Mouse (Mus musculus): ENCODE results near the gene Pafah1b3.

Pafah1b3 gene

GRCm38 (mm10) chr7:25283637-25284036, 14.1 kb downstream of the Pafah1b3 start:
- in situ Hi-C loops (cut with MboI, MseI) = loop anchor here in 1 of 2 experiments (10.0 kb wide), 1 partner anchor 59 kb away; the partner anchor contains the start of genes Dedd2 and Zfp526

DNA sequence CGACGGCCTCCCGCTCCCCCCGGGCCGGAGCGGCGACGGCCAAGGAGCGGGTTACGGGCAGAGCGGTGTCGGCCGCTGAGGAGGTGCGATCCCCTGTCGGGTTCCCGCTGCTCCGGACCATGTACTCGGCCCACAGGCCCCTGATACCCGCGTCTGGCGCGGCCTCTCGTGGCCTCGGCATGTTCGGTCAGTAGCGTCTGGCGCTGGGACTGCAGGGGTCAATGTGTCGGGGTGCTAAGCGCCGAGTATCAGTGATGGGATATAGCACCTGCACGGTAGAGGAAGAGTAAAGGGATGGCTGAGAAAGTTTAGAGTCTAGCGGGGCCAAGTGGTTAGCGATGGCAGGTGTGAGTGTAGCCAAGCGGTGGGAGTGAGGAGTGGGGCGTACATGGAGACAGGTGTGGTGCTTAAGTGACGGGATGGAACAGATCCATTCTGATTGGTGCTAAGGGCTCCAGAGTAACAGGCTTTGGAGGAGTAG, 15.0 kb downstream of the Pafah1b3 start:
- in situ Hi-C loops (cut with MboI, MseI) = loop anchor here in 1 of 2 experiments (10.0 kb wide), 1 partner anchor 58 kb away; the partner anchor contains the start of genes Dedd2 and Zfp526

DNA sequence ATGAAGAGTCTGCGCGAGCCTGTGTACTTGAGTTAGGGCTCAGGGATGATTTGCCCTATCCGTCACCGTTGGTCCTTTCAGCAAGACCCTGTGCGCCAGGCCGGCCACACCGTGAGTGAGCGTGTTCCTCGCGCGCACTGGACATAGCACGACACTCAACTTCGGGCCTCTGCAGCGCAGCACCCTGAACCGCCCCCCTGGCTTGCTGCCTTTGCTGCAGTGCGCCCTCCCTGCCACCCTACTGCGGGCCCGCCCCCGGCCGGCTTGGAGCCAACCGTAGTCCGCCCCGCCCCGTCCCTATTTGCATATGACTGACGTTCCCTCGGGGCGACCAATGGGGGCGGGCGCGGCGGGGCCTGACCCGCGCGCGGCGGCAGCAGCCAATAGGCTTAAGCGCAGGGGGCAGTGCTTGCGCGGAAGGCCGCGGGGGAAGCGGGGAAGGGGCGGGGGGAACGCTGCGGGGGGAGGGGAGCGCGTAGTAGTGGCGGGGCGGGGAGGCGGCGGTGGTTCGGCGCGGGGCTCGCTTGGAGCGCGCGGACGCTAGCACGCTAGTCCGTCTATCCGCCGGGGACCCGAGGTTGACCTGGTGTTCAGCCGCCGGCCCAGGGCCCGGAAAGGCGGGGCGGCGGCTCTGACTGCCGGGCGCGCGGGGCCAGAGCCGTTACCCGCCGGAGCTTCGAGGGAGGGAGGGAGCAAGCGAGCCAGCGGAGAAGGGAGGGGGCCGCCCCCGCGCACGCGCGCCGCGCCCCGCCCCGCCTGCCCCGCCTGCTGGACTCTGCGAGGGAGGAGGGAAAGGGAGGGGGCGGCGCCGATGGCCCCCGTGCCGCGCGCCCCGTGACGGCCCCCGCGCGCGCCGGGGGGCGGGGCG, 15.8 kb downstream of the Pafah1b3 start:
- in situ Hi-C loops (cut with MboI, MseI) = loop anchor here in 1 of 2 experiments (10.0 kb wide), 1 partner anchor 57 kb away; the partner anchor contains the start of genes Dedd2 and Zfp526

DNA sequence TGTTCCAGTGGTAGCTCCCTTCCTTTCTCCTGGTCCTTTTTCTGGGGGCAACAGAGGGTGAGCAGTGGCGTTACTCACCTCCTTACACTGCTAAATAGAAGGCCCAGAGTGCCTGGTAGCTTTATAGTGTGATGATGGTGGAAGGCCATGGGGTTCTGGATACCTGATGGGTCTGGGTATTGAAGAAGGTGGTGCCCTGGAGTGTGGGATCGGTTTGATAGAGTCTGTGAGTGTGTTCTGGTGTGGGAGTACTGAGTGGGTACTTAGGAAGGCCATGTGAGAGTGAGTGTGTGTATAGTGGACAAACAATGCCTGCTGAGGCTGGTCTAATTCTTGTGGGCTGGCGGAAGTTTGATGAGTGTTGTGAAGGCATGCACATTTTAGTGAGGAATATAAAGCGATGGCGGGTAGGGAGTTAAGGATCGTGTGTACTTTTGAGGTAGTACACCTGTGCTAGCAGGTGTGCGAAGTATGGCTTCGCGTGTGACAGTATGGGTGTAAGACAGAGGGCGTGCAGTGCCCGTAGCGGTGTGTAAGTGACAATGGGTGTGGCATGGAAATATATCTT, 16.5 kb downstream of the Pafah1b3 start:
- in situ Hi-C loops (cut with MboI, MseI) = loop anchor here in 1 of 2 experiments (10.0 kb wide), 1 partner anchor 56 kb away; the partner anchor contains the start of genes Dedd2 and Zfp526

- in situ Hi-C loops (cut with MboI, MseI) = loop anchor here (5.0 to 10.0 kb wide), 2 partner anchors 55 to 148 kb away; partner anchors contain the start of genes Dedd2 (in 2 of the 2) and Zfp526 (in 2 of the 2)
Observed at GRCm38 (mm10) chr7:25279861-25280791, 17.7 kb downstream of the Pafah1b3 start.

GRCm38 (mm10) chr7:25279076-25279860, 18.5 kb downstream of the Pafah1b3 start:
- in situ Hi-C loops (cut with MboI, MseI) = loop anchor here in 1 of 2 experiments (5.0 to 10.0 kb wide), 2 partner anchors 54 to 147 kb away; partner anchors contain the start of genes Dedd2 and Zfp526

GRCm38 (mm10) chr7:25278341-25279075, 19.3 kb downstream of the Pafah1b3 start:
- in situ Hi-C loops (cut with MboI, MseI) = loop anchor here in 1 of 2 experiments (5.0 to 10.0 kb wide), 2 partner anchors 54 to 146 kb away; partner anchors contain the start of genes Dedd2 and Zfp526

- in situ Hi-C loops (cut with MboI, MseI) = loop anchor here in 1 of 2 experiments (5.0 to 10.0 kb wide), 2 partner anchors 53 to 146 kb away; partner anchors contain the start of genes Dedd2 and Zfp526
Observed at GRCm38 (mm10) chr7:25277998-25278340, 19.8 kb downstream of the Pafah1b3 start.

- in situ Hi-C loops (cut with MboI, MseI) = loop anchor here in 1 of 2 experiments (5.0 to 10.0 kb wide), 2 partner anchors 53 to 145 kb away; partner anchors contain the start of genes Dedd2 and Zfp526
Observed at GRCm38 (mm10) chr7:25277405-25277804, 20.4 kb downstream of the Pafah1b3 start.

GRCm38 (mm10) chr7:25275555-25276298, 22.1 kb downstream of the Pafah1b3 start:
- in situ Hi-C loops (cut with MboI, MseI) = loop anchor here in 1 of 2 experiments (5.0 to 10.0 kb wide), 2 partner anchors 51 to 143 kb away; partner anchors contain the start of genes Dedd2 and Zfp526

GRCm38 (mm10) chr7:25274996-25275395, 22.8 kb downstream of the Pafah1b3 start:
- in situ Hi-C loops (cut with MboI, MseI) = loop anchor here (5.0 to 25.0 kb wide), 3 partner anchors 50 to 1962 kb away; partner anchors contain the start of genes Coq8b (in 1 of the 2), Dedd2 (in 1 of the 2), Itpkc (in 1 of the 2) and Zfp526 (in 1 of the 2)

- in situ Hi-C loops (cut with MboI, MseI) = loop anchor here (5.0 to 25.0 kb wide), 3 partner anchors 50 to 1963 kb away; partner anchors contain the start of genes Coq8b (in 1 of the 2), Dedd2 (in 1 of the 2), Itpkc (in 1 of the 2) and Zfp526 (in 1 of the 2)
Observed at GRCm38 (mm10) chr7:25274571-25274970, 23.2 kb downstream of the Pafah1b3 start.

DNA sequence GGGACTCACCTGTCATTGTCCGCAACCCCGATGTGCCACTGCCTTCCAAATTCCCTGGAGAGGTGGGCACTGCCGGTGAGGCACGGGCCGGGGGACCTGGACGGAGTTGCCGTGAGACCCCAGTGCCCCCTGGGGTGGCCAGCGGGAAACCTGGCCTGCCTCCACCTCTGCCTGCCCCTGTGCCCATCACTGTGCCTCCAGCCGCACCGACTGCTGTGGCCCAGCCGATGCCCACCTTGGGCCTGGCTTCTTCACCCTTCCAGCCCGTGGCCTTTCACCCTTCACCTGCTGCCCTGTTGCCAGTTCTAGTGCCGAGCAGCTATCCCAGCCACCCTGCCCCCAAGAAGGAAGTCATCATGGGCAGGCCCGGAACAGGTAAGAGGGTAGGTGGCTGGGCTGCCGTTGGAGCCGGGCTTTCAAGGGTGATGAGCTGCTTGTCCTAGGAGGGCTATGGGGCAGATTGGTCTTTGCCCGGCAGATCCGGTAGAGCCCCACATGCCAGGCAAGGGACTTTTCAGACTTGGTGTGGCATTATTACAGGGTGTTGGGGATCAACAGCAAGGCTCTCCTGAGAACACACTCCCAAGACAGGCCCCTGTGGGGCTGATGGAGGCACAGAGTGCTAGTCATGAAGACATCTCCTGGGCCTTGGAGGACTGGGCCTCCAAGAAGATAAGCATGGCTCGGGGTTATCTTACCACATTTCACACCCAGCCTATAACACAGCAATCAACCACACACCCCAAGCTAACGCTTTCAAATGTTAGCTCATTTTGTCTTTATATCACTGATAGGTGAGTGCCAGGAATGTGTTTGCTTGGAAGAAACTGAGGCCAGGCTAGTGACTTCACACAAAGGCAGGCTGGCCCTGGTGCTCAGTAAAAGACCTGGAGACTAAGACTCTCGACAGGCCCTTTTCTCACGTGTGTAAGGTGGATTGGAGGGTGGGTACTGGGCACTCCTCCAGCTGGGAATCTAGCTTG, 24.2 kb downstream of the Pafah1b3 start:
- in situ Hi-C loops (cut with MboI, MseI) = loop anchor here (5.0 to 25.0 kb wide), 3 partner anchors 49 to 1964 kb away; partner anchors contain the start of genes Coq8b (in 1 of the 2), Dedd2 (in 1 of the 2), Itpkc (in 1 of the 2) and Zfp526 (in 1 of the 2)

- in situ Hi-C loops (cut with MboI, MseI) = loop anchor here (5.0 to 25.0 kb wide), 3 partner anchors 48 to 1965 kb away; partner anchors contain the start of genes Coq8b (in 1 of the 2), Dedd2 (in 1 of the 2), Itpkc (in 1 of the 2) and Zfp526 (in 1 of the 2)
Observed at GRCm38 (mm10) chr7:25272445-25273258, 25.1 kb downstream of the Pafah1b3 start.

All from T-helper 17 cell (primary cell).